Mouse (Mus musculus) activated CD4-positive, CD25-positive, alpha-beta regulatory T cell, adult 4 months (primary cell): ENCODE measurements around the gene Tagln. TPM values are rescaled to one million over a fixed set of nuclear protein-coding genes. Genes with fewer than 3 reads are reported as not detected.

Experiments
- ATAC-seq: one replicate; pipeline ENCODE4 v1.8.0; 2017
- polyA plus RNA-seq, 2 experiments: library from polyadenylated mRNA; unstranded; fragments of 100-300 nt; shearing (Covaris generic); gene quantifications; one replicate each; pipeline ENCODE4 v1.2.1; 2017

Tagln gene
- polyA plus RNA-seq, 2 experiments from 2014 or later = 0.66 to 1.1 TPM

- ATAC-seq = no peak
Observed at GRCm38 (mm10) chr9:45945721-45946120, 9.9 kb upstream of the Tagln start.

DNA sequence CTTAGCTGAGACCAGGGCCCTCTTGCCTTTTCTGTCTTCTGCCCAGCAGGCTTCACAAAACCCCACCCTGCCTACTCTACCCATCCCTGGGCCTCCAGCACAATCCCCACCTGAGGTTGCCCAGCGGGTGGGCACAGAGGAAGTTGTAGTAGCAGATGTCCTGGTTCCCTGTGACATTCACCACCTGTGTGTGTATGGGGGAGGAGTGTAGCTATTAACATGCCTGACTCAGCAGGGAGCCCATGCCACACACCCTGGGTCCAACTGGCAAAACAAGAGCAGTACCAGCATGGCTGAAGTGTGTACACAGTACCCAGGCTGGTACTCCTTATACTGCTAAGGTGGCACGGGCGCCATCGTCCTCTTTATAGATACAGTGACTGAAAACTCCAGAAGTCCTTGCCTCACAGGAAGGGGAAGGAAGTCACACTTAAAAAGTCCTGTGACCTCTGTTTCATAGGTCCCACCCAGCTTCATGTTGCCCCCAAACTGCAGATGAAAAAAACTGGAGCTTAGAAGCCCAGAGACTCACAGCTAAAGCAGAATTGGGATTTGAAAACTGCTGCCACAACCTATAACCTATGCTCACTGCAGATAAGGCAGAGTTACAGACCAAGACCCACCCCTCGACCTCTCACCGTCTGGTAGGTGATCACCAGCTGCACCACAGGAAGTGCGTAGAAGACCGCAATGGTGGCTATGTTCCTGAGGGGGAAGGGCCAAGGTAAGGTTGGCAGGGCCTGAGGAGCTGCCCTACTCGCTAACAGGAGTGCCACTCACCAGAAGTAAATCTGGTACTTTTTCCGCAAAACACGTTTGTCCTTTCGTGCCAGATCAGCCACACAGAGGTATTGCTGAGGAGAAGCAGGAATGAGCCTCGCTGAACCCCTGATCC is 8.9 kb upstream of the Tagln start:
- peak; percentile 97 for ATAC-seq

DNA sequence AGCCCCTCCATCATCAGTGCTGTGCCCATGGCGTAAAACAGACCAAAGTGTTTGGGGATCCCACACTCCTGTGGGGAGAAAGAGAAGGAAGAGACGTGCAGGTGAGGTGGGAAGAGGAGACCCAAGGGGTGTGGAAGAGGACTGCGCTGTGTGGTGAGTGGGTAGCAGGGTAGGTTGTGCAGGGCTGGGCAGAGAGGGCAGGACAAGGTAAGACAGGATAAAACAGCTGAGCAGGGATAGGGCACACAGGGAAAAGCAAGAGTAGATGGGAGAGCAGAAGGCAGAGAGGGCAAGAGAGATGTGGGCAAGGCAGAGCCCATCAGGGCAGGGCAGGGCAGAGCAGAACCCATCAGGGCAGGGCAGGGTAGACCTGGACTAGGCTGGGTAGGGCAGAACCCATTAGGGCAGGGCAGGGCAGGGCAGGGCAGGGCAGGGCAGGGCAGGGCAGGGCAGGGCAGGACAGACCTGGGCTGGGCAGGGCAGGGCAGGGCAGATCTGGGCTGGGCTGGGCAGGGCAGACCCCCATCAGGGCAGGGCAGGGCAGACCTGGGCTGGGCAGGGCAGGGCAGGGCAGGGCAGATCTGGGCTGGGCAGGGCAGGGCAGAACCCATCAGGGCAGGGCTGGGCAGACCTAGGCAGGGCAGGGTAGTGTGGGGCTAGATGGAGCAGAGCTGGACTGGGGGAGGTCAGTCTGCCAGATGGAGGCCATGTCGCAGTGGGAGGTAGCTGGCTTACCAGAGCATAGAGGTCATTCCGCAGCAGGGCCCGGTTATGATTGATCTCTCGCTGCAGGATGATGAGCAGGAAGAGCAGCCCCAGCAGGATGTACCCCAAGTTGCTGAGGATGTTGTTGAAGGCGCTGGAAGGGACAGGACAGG is 8.0 kb upstream of the Tagln start:
- ATAC-seq = no peak

- no peak for ATAC-seq
Observed at GRCm38 (mm10) chr9:45942916-45943315, 7.1 kb upstream of the Tagln start.

- ATAC-seq = no peak
Observed at GRCm38 (mm10) chr9:45942464-45942863, 6.6 kb upstream of the Tagln start.

GRCm38 (mm10) chr9:45941329-45941888 is 5.6 kb upstream of the Tagln start:
- ATAC-seq = no peak

GRCm38 (mm10) chr9:45939794-45940193 is 3.9 kb upstream of the Tagln start:
- ATAC-seq = no peak

- no peak for ATAC-seq
Observed at GRCm38 (mm10) chr9:45938952-45939637, 3.2 kb upstream of the Tagln start.

GRCm38 (mm10) chr9:45938088-45938487 is 2.2 kb upstream of the Tagln start:
- ATAC-seq = no peak

DNA sequence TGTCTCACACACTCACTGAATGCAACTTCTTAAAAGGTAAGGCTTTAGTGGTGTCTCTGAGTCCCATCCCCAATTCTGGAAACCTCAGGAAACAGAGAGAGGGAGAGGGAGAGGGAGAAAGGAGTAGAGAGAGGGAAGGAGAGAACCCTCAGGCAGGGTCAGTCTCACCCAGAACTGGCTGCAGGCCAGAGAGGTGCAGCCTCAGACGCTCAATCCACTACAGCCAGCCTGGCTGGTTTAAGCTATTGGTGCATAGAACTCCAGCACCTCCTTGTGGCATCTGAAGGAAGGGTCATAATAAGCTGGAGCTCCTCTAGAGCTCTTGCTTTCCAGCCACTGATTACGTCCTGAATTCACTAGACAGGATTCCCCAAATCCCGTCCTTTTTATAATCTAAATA is 1.0 kb upstream of the Tagln start:
- ATAC-seq = peak; percentile 71

DNA sequence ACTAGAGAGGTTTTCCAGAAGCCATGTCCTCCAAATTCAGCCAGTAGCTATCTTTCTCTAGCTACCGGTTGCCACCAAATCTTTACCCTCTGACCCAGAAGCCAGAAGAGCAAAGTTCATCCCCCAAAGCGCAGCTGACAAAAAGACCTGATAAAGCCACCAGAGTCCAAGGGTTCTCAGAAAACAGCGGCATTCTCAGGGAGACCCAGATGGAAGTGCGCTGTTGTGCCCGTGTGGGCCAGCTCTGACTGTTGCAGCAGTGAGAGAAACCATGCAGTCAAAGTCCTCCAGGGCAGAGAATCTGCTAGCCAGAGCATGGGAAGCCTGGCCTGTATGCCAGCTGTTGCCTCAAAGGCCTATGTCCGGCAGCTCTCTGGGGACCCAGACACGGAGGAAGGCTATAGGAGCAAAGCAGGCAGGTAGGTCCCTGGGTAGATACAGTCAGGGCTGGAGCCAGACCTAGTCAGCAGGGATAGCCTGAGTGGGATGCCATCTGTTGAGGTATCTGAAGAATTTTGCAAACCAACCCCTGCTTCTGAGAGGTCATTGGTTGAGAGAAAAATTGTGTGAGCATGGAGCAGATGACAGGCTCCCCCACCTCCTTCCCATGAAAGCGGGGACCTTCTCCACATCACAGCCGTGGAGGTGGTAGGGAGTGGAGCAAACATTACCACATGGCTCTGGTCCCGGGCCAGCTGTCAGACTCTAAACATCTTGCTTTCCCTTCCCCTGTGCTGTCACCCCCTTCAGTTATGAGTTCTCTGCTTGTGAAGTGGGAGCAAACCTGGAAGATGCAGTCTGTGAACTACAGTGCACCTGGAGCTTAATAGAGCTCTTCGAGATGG is 3.1 kb downstream of the Tagln start:
- no peak for ATAC-seq

- no peak for ATAC-seq
Observed at GRCm38 (mm10) chr9:45931958-45932357, 3.9 kb downstream of the Tagln start.

GRCm38 (mm10) chr9:45929285-45929684 is 6.6 kb downstream of the Tagln start:
- ATAC-seq = no peak

GRCm38 (mm10) chr9:45919895-45920294 is 16.0 kb downstream of the Tagln start:
- no peak for ATAC-seq

GRCm38 (mm10) chr9:45917041-45917934 is 18.6 kb downstream of the Tagln start:
- ATAC-seq = no peak

GRCm38 (mm10) chr9:45915659-45916058 is 20.2 kb downstream of the Tagln start:
- no peak for ATAC-seq

- peak; percentile 34 for ATAC-seq
Observed at GRCm38 (mm10) chr9:45911673-45912072, 24.2 kb downstream of the Tagln start.

- no peak for ATAC-seq
Observed at GRCm38 (mm10) chr9:45910995-45911394, 24.9 kb downstream of the Tagln start.

- no peak for ATAC-seq
Observed at GRCm38 (mm10) chr9:45907078-45907428, 28.8 kb downstream of the Tagln start.

DNA sequence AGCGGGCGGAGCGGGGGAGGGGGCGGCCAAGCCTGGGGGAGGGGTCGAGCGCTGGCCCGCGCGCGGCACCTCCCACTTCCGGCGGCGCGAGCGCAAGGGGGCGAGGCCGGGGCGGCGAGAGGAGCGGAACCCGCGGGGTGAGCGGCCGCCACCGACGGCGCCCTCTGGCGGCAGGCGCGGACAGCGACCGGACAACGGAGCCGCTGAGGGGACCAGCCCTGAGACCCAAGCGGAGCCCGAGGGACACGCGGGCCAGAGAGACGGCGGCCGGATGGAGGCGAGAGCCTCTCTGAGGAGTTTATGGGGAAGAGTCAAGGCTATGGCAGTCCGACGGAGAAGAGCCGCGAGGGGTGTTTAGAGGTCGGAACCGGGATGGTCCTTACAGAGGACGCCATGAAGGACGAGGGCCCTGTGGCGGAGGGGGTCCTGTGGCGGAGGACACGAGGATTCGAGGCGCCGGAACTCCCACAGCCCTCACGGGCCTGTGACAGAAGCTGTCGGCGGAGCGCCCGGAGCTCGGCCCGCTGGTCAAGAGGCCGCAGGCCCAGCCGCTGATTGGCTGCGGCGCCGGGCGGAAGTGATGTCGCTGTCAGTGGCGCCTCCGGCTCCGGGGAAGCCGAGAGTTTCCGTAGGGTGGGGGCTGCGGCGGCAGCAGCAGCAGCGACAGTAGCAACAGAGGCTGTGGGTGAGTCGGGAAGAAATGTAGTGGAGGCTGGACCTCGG is 29.3 kb downstream of the Tagln start, which contains the start of the genes Pcsk7 and Rnf214:
TSS of gene Pcsk7 (plus strand) at position 143 of the 723 bp plus-strand sequence.
TSS of gene Rnf214 (minus strand) at position 557 of the 723 bp plus-strand sequence.
- peak; percentile 78 for ATAC-seq
